Mouse (Mus musculus) WW6 (cell line): ENCODE measurements at regions not wholly inside any gene's neighbourhood (a gene's known extent, or its start where the extent isn't known, plus 50 kb on each side); places are given as distances from the start of the nearest gene placed in this dataset.

Experiments
- DNase-seq: peaks from one replicate; pipeline ENCODE4 v3.0.0-alpha.2; 2013; ENCODE audit warnings: low read depth, low spot score

DNA sequence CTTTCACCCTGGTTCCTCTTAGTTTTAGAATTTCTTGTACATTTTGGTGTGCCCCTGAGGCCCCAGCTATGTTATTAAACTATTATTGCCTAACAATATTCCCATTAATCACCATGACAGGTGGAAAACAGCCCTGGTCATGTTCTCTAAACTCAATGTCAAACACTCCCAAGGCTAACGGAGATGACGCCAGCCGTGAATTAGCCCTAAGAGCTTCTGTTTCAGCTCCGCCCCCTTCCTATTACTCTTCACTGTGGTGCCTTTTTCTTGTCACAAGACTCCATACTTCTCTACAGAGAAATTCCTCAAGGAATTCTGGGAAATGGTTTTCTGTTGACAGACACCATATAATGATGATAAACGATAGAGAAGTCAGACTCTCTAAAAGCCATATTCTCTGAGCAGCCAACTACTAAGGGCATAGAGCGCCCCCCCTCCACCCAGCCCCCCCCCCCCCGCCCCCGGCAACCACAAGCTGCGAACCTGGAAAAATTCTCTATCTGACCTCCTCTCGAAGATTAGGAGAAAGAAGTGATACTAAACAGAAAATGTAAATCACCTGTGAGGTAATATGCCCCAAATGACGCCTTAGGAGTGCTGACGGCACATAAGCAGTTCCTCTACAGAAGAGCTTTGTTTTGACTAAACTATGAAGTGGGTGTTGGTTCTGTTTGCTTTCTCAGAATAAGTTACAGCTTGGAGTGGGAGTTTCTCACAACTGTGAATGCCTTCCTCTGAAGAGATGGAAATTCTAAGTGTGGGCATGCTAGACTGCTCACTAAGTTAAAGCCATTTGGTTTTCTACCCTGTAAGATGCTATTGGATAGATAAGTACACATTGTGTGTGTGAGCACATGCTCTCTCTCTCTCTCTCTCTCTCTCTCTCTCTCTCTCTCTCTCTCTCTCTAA, 76.8 kb upstream of the Sfrp2 start:
- DNase-seq = no peak

DNA sequence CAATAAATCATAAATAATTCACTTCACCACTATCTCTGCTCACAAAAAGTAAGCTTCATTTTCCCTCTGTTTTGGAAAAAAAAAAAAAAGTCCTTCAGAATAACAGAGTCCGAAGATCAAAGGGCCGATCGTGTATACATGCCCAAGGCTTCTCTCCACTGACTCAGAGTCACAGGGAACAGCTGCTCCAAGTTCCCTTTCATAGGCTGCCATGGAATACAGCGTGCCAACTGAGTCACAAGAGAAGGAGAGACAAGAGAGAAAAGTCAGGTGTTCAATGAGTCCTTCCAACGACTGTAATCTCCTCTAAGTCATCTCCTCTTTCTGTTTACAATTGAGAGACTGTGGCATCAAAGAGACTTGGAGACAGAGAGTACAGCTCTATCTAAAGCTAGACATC, 71.6 kb upstream of the Sfrp2 start:
- DNase-seq = no peak

DNA sequence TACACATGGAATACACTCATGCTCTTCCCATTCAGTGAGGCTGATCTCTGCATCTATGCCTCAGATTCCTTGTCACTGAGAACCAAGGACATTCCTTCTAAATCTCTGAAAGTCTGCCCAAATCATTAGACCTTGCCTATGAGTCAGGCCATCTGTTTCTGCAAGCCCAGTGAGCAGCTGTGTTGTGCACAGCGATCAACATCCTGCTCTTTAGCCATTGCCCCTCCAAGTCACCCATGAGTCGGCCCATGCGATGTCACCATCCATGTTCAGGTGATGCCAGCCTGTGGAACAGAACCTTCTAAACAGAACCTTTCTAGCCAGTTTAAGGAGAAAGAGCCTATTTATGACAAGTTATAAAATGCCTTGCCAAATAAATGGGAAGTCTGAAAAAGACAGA, 66.4 kb upstream of the Sfrp2 start:
- DNase-seq = no peak

DNA sequence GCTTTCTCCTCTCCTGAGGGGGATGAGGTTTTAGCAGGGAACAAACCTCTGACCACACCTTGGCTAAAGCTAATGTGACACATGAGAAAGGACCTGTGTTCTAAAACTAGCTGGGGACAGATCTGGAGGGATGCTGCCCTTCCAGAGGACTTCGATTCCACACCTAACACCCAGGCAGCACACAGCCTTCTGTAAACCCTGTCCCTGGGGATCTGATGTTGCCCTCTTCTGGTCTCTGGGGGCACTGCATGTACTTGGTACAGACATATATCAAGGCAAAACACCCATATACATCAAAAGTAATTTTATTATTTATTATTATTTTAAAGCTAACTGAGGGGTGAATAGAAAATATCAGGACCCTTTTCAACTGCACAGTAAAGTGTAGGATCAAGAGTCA, 65.0 kb upstream of the Sfrp2 start:
- DNase-seq = no peak

DNA sequence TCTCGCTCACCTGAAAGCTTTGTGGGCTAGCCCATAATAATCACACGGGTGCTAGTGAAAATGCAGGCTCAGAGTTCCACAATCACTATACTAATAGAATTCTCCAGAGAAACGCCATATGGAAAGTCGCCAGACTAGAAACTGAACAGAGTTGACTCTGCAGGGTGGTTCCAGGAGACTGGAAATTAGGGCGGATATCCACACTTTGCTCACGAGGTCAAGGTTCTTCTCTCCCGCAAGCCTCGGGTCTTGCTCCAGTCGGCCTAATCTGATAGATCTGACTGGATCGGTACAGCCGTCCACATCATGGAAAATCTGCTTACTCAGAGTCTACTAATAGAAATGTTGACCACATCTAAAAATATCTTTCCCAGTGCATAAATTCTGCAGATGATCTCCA, 61.6 kb upstream of the Sfrp2 start:
- no peak for DNase-seq

DNA sequence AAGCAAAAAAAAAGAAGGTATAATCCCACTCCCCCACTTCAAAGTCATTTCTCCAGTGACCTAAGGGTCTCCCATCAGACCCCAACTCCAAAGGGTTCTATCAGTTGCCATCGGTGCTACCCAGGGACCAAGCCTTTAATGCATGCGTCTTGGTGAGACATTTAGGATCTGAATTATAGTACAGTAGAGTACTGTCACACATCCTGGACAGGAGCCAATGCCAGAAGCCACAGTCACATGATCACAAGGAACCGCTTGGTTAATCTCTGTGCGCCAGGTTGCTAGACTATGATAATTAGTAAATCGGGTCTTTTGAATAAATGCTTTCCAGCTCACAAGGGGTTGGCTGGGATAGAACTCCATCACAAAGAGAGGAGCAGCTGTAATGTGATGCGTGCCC, 60.9 kb upstream of the Sfrp2 start:
- DNase-seq = no peak

DNA sequence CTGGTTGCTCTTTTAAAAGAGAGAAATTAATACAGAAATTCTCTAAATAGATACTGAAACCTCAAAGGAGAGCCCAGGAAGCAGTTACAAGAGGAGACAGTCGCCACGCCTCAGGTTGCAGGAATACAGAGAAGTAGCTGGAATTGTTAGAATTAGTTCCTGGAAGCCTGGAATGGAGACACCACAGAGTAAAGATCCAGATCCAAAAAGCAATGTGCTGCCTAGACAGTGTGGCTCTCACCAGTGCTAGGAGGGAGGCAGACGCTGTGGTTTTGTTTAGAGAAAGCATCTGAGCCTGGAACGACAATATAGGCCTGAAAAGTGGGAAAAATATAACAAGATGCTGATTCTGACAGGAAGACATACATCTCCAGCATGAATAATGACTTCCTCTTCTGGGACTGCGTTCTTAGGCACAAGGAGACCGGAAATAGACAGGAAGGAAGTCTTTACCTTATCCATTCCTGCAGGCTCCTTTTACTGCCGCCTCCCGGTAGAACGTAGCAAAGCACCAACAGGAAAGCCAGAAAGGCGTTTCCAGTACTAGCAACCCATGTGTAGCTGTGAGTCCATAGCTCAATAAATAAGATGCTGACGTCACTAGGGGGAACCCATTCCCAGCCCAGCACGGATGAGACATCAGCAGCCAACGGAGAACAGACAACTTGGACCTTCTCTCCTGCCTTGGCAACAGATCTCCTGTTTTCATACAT, 59.4 kb upstream of the Sfrp2 start:
- DNase-seq = no peak

DNA sequence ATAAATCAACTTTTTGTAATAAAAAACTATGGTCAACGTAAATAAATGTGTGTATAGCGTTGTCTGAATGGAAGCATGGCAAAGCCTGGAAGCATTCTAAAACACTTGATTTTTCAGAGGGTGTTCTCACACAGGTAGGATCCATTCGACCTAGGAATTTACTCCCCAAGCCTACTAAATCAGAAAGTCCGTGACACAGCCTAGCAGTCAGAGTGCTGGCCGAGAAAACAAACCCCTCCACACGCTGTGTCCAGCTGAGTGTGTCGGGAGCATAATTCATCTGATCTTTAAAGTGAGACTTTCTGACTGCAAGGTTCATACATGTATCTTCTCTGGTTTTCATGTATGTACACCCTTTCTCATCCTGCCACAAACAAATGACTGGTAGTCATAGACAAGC, 58.8 kb upstream of the Sfrp2 start:
- DNase-seq = no peak

DNA sequence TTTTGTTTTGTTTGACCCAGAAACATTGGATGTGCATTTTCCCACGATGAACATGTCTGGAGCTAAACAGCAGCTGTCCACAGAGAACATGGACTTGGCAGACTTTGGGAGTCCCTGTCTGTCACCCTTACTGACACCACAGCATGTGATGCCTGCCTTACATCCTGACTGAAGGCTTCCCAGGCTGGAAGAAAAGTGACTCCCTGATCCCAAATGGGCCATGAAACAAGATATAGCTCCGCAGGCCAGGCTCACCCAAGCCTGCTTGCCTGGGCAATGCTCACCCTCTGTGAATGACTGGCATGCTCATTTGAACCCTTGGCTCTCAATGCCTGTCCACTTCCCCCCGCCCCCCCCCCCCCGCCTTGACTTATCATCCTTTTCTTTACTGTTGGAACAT, 57.1 kb upstream of the Sfrp2 start:
- no peak for DNase-seq

DNA sequence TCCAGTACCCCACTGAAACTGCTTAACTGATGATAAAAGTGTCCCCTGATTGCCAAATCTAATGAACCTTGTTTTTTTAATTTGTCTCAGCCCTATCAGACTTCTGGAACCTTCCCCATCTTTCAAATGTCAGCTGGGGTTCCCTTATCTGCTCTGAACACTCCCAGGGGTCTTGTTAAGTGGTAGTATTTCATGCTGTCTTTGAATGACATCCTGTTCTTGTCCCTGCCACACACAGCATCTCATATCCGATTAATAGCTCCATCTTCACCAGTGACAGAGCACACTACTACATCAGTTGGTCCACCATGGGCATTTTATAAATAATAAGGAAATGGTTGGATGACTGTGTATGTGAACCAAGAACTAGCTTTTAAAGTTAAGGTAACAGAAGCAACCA, 56.6 kb upstream of the Sfrp2 start:
- no peak for DNase-seq

DNA sequence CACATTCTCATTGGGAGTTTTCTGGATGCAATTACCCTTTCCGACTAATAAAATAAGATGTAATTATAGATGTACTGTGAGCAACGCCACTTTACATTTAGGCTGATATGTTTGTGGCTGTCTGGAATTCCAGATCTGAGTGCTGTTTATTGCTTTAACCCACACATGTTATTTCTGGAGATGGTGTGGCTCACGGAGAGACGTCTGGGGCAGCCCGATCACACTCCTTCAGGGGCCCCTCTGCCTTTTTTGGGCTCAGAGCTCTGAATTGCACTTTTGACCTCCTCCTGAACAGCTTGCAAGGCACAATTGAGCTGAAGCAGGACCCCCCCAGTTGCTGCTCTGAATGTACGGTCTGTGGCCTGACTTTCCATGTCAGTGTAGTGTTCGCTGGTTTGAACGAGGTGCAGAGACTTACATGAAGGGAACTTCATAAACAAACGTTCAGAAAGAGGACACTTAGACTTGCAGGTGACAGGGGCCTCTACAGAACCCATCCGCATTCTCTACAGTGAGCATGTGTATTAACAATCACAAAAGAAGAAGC, 55.1 kb upstream of the Sfrp2 start:
- no peak for DNase-seq

DNA sequence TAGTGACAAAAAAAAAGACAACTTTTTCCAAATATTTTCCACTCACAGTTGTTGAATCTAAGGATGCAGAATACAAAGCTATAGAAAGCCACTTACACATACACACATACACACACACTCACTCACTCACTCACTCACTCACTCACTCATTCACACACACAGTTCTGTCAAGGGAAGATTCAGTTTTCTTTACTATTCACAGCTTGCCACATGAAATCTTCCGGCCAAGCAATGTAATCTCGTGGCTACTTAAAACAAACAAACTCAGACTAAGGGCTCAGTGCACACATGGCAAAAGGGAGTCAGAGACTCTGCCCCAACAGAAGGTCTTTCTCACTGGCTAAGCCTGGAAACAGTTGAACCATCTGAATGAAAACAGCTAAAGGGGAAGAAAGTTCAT, 53.8 kb upstream of the Sfrp2 start:
- no peak for DNase-seq

DNA sequence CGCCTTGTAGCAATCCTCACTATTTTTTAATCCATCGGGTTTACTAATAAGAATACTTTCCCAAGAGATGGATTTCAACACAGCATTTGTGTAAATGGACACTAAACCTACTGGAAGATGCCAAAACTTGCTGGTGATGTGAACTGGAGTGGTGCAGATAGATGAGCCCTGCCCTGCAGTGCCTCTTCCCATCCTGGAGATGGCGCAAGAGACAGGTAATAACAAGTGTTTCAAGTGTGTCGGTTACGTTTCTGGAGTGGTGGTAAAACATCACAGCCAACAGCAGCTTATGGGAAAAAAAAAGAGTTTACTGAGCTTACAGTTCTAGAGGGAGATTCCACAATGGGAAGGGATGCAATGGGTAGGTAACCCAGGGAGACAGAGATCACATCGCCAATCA, 51.5 kb upstream of the Sfrp2 start:
- DNase-seq = peak; percentile 20
